Mouse (Mus musculus): Measurements from ENCODE around the gene Frrs1.

- no peak for TF ChIP-seq EP300 (IDR thresholded peaks at IDR 0.05; ENCODE audit: low read depth)
- no peak for TF ChIP-seq CTCF (IDR thresholded peaks at IDR 0.05; ENCODE audit: low read depth)
Measured at GRCm38 (mm10) chr3:116836681-116837475, 22.4 kb upstream of the Frrs1 start.

Measured in liver, embryonic 14.5 days (tissue).